Mouse (Mus musculus): ENCODE data around the gene Aco1. TPM values are rescaled to one million over a fixed set of nuclear protein-coding genes. Genes with fewer than 3 reads are reported as not detected.

Gene Aco1
- polyA plus RNA-seq, 1 experiment from 2014 or later, result 57.5 TPM

DNA sequence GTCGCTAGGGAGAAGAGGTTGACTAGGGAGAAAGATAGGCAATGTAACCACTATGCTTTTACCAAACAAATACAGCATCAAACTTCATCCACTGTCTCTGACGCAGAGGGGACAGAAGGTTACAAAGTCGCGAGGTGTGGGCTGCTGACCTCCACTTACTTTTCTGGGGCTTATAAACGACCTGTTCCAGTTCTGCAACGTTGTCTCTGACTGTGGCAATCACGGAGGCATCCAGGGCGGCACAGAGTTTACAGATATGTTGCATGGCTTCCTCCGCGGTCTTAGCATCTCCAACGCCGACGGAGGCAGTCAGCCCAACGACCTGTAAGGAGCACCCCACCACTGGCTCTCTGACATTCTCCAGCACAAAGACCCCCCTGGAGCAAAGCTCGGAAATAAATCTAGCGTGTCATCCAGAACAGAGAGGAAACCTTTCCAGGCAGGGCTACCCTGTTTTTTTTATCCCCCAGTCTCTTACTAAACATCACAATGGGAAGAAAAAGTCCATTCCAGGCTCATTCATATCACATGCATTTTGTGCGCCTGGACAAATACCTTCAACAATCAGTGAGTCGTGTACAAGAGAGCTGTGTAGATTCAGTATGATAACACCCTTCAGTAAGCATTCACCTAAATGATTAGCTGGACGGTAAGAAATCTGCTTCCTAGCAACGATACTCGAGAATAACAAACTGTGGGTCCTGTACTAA, 79.2 kb downstream of the Aco1 start:
- no peak for ATAC-seq (ENCODE audit: borderline replicate concordance, extremely low read depth, low FRiP score, low TSS enrichment)
- WGBS, result 38% methylated on average over 21 of the region's 21 CpGs
- H3K4me1 ChIP-seq, result no peaks in the 10 kb centered on the region

DNA sequence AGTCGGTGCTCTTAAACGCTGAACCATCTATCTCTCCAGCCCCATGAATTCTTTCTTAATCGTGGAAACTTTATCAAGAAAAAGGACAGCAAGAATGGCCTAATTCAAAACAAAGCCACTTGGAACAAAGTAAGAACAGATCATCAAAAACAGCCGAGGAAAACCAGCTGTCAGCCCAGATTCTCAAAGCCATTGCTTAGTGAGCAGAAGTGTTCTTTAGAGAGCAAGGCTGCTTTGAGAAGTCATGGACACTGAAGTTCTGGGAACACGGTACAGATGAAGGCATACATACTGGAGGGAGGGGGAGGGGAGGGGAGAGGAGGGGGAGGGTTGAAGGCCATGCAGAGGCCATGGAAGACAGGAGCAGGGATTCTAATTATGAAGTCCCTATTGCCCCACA, 83.2 kb downstream of the Aco1 start:
- Histone ChIP-seq H3K27me3 (no peaks in the 10 kb centered on the region), H3K4me1 (no peaks in the 10 kb centered on the region), H3K4me2 (no peak overlapping the region), H3K9me3 (no peaks in the 10 kb centered on the region), H3K36me3 (0 out of 2 replicates have a peak, but pooled peaks cover 5% of the 10 kb centered on the region), H3K27ac (no peak overlapping the region; the same call in 1 of the 2 replicates), H3K9ac (no peak overlapping the region), H3K4me3 (no peak overlapping the region)
- peak; percentile 46; the same call in 1 of the 2 replicates for ATAC-seq (ENCODE audit: borderline replicate concordance, extremely low read depth, low FRiP score, low TSS enrichment)
- WGBS, result 32% methylated on average over 5 of the region's 5 CpGs

More for the DNA sequence above, 79.2 kb downstream of the Aco1 start:
- Histone ChIP-seq H3K36me3 (0 out of 2 replicates have a peak, but pooled peaks cover 5% of the 10 kb centered on the region), H3K27ac (no peak overlapping the region), H3K4me3 (no peak overlapping the region), H3K27me3 (no peaks in the 10 kb centered on the region), H3K4me2 (no peak overlapping the region), H3K9me3 (no peaks in the 10 kb centered on the region), H3K9ac (no peak overlapping the region)

- no peak overlapping the region for H3K4me2 ChIP-seq
- H3K27me3 ChIP-seq, result no peaks in the 10 kb centered on the region
- 0 out of 2 replicates have a peak, but pooled peaks cover 5% of the 10 kb centered on the region for H3K36me3 ChIP-seq
- WGBS, result 81% methylated on average over 11 of the region's 11 CpGs
- no peak overlapping the region for H3K9ac ChIP-seq
- no peak for ATAC-seq (ENCODE audit: borderline replicate concordance, extremely low read depth, low FRiP score, low TSS enrichment)
- H3K4me1 ChIP-seq, result no peaks in the 10 kb centered on the region
- no peaks in the 10 kb centered on the region for H3K9me3 ChIP-seq
- H3K27ac ChIP-seq, result no peak overlapping the region
- H3K4me3 ChIP-seq, result no peak overlapping the region
Measured at GRCm38 (mm10) chr4:40227131-40227530, 84.2 kb downstream of the Aco1 start.

DNA sequence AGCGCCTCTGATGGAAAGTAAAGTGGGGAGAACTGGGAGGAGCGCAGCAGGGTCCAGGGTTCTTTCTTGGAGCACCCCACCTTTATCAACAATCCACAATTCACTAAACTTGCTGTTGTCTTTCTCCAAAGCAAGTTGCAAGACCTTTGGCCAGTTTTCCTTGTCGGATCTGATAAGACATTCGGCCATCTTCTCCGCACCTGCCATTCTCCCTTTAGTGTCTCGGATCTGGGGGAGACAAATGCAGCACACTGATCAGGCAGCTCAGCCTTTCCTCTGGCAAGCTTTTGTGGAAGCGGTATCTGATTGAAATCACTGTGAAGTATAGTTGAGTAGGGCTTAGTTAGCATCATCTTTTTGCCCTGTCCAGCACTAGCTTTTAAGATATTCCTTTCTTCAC, 85.0 kb downstream of the Aco1 start:
- Histone ChIP-seq H3K4me3 (no peak overlapping the region), H3K9ac (no peak overlapping the region), H3K27ac (no peak overlapping the region), H3K4me1 (no peaks in the 10 kb centered on the region), H3K36me3 (0 out of 2 replicates have a peak, but pooled peaks cover 5% of the 10 kb centered on the region), H3K27me3 (no peaks in the 10 kb centered on the region), H3K9me3 (no peaks in the 10 kb centered on the region), H3K4me2 (no peak overlapping the region)
- no peak for ATAC-seq (ENCODE audit: borderline replicate concordance, extremely low read depth, low FRiP score, low TSS enrichment)
- WGBS, result 87% methylated on average over 7 of the region's 7 CpGs

GRCm38 (mm10) chr4:40229723-40230122, 86.8 kb downstream of the Aco1 start:
- H3K4me3 ChIP-seq, result no peak overlapping the region
- no peak overlapping the region for H3K4me2 ChIP-seq
- H3K9ac ChIP-seq, result no peak overlapping the region
- H3K4me1 ChIP-seq, result no peaks in the 10 kb centered on the region
- no peak for ATAC-seq (ENCODE audit: borderline replicate concordance, extremely low read depth, low FRiP score, low TSS enrichment)
- no peaks in the 10 kb centered on the region for H3K27me3 ChIP-seq
- H3K27ac ChIP-seq, result no peak overlapping the region
- H3K36me3 ChIP-seq, result no peaks in the 10 kb centered on the region
- WGBS, result 87% methylated on average over 6 of the region's 6 CpGs
- H3K9me3 ChIP-seq, result no peaks in the 10 kb centered on the region

DNA sequence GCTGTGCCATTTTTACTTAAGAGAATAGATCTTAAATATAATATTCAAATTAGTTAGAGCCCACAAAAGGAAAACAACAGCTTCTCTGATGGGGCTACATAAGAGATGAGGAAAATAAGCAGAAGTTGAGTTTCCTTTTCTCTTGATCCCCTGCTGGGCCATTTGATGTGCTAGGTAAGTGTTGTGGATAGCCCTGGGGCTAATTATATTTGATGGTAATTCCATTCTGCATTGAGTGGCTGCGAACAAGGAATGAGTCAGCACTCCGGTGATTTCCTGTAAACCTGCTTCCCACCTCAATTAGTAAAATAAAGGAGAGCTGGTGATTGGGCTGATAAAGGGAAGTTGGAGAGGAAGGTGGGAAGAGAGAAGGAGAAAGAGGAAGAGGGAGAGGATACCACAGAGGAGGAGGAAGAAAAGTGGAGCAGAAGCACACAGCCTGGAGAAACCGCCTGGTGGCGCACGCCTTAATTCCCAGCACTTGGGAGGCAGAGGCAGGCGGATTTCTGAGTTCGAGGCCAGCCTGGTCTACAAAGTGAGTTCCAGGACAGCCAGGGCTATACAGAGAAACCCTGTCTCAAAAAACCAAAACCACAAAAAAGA, 90.3 kb downstream of the Aco1 start:
- Histone ChIP-seq H3K27me3 (no peaks in the 10 kb centered on the region), H3K4me3 (no peak overlapping the region), H3K4me1 (no peaks in the 10 kb centered on the region), H3K4me2 (no peak overlapping the region), H3K9me3 (no peaks in the 10 kb centered on the region), H3K27ac (no peak overlapping the region), H3K9ac (no peak overlapping the region), H3K36me3 (no peaks in the 10 kb centered on the region)
- 93% methylated on average over 7 of the region's 7 CpGs for WGBS
- ATAC-seq (ENCODE audit: borderline replicate concordance, extremely low read depth, low FRiP score, low TSS enrichment), result no peak

DNA sequence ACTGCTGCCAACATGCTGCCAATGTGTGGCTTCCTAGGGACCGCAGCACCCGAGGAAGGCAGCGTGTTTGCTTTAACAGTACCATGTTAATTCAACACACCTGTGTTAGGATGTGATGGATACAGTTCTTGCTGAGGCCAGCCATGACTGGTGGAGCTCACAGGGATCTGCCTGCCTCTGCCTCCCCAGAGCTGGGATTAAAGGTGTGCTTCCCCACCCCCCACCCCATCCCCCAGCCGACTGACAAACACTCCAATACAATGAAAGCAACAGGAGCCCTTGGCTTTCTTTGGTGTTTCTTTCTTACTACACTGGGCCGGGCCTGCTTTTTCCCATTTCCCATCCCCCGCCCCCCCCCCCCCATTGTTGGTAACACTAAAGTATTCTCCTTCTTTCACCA, 91.4 kb downstream of the Aco1 start:
- Histone ChIP-seq H3K27me3 (no peaks in the 10 kb centered on the region), H3K9ac (no peak overlapping the region), H3K36me3 (no peaks in the 10 kb centered on the region), H3K4me3 (no peak overlapping the region), H3K27ac (no peak overlapping the region), H3K4me2 (no peak overlapping the region), H3K9me3 (no peaks in the 10 kb centered on the region), H3K4me1 (peaks cover 5% of the 10 kb centered on the region)
- ATAC-seq (ENCODE audit: borderline replicate concordance, extremely low read depth, low FRiP score, low TSS enrichment), result no peak
- WGBS, result 73% methylated on average over 6 of the region's 6 CpGs

GRCm38 (mm10) chr4:40236829-40237228, 93.9 kb downstream of the Aco1 start:
- Histone ChIP-seq H3K36me3 (no peaks in the 10 kb centered on the region), H3K4me2 (no peak overlapping the region), H3K4me3 (no peak overlapping the region), H3K4me1 (peaks cover 9% of the 10 kb centered on the region), H3K9me3 (no peaks in the 10 kb centered on the region), H3K27me3 (no peaks in the 10 kb centered on the region), H3K9ac (no peak overlapping the region), H3K27ac (no peak overlapping the region)
- ATAC-seq (ENCODE audit: borderline replicate concordance, extremely low read depth, low FRiP score, low TSS enrichment), result no peak
- 83% methylated on average over 4 of the region's 4 CpGs for WGBS

DNA sequence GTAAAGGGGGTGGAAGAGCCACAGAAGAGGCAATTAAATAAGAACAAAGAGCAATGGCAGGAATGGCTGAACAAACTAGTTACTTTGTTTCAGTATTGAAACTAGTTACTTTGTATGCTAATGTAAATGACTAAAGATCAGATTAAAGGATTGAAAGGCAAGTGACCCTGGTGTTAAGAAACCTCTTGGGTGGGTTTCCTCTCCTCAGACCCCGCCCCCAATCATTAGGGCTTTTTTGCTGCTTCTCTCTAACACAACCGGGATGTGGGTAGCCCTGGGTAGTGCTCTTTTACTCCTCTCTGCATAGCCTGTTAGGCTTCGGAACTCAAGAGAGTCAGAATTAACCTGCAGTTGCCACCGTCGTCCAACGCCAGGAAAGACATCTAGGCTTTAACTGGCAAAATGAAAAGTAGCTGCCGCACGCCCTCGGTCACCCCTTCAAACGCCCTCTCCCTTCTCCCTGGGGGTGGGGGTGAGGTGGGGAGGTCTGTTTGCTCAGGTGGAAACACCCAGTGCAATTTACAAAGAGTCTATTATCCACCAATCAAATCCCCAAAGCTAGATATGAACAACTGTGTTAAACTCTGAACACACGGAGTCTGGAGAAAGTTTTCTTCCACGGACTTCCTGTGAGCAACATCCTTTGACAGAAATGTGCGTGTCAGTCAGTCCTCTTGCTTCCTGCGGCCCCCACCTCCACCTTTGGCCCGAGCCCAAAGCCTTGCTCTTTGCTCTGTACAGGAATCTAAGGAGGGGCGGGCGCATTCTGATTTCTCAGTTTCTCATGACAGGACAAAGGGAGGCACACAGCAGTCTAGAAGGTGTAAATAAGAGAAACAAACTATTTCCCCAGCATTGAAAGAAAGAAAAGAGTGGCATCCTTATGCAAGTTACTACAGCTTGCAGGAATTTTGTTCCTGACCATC, 95.9 kb downstream of the Aco1 start:
- Histone ChIP-seq H3K27me3 (no peaks in the 10 kb centered on the region), H3K27ac (peak overlapping the region; percentile 77), H3K4me1 (peaks cover 9% of the 10 kb centered on the region), H3K9ac (peak overlapping the region; percentile 49), H3K4me2 (peak overlapping the region; percentile 72), H3K9me3 (no peaks in the 10 kb centered on the region), H3K36me3 (no peaks in the 10 kb centered on the region), H3K4me3 (peak overlapping the region; percentile 62)
- peak; percentile 70; the same call in 1 of the 2 replicates for ATAC-seq (ENCODE audit: borderline replicate concordance, extremely low read depth, low FRiP score, low TSS enrichment)
- WGBS, result 2% methylated on average over 17 of the region's 17 CpGs

DNA sequence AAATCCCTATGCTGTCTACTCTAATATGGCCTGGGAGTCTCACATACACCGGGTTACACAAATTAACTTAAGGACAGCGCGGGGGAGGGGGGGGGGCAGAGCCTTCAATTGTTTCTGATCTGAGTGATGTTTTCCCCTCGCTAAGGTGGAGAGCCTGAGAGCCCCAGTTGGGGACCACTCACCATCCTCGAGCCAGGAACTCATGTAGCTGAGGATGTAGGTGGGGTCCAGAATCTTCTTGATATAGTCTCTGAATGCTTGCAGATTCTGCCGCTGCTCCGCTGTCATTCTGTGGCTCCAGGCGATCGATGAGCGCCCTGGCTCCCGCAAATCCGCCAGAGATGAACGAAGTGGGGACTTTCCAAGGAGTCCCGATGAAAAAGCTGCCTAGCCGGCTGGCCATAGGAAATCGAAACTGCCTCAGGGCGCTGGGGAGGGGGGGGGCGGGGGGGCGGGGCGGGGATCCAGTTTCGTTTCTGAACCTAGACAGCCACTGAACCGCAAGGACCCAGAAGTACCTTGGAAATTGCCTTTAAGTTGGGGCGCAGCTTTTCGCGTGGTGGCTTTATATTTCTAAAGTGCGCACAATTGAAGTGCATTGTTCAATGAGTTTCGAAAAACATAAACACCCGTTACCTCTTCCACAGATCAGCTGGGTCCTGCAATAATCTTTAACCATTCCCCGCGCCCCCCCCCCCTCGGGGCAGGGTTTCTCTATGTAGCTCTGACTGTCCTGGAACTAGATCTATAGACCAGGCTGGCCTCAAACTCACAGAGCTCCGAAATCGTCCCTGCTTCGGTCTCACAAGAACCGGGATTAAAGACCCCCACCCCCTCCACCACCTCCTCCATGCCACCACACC, 96.8 kb downstream of the Aco1 start, which contains the start of gene Ddx58:
Gene Ddx58, minus strand, starts transcription at position 420 of the 863 bp plus-strand sequence.
- Histone ChIP-seq H3K4me1 (peaks cover 9% of the 10 kb centered on the region), H3K9me3 (no peaks in the 10 kb centered on the region), H3K4me3 (peak within 1 kb of the TSS; percentile 62), H3K27me3 (no peaks in the 10 kb centered on the region), H3K9ac (peak within 1 kb of the TSS; percentile 49), H3K36me3 (no peaks in the 10 kb centered on the region), H3K4me2 (peak within 1 kb of the TSS; percentile 72), H3K27ac (peak within 1 kb of the TSS; percentile 77)
- peak; percentile 71 for ATAC-seq (ENCODE audit: borderline replicate concordance, extremely low read depth, low FRiP score, low TSS enrichment)
- WGBS, result 2% methylated on average over 35 of the region's 35 CpGs

DNA sequence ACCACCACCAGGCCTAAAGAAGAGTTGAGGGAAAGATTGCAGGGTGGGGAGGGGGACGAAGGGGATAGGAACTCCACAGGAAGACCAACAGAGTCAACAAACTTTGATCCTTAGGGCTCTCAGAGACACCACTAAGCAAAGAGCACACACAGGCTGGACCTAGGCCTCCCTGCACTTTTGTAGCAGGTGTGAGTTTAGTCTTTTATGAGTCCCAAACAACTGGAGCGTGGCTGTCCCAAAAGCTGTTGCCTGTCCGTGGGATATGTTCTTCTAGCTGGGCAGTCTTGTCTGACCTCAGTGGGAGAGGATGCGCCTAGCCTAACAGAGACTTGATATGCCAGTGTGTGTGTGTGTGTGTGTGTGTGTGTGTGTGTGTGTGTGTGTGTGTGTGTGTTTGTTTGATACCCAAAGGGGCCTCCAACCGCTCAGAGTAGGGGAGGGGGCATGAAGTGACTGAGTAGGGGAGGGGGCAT, 97.4 kb downstream of the Aco1 start:
- Histone ChIP-seq H3K4me3 (peak overlapping the region; percentile 62), H3K9ac (peak overlapping the region; percentile 49; the same call in 1 of the 2 replicates), H3K4me1 (peaks cover 9% of the 10 kb centered on the region), H3K4me2 (peak overlapping the region; percentile 72), H3K9me3 (no peaks in the 10 kb centered on the region), H3K27ac (no peak overlapping the region), H3K36me3 (no peaks in the 10 kb centered on the region), H3K27me3 (no peaks in the 10 kb centered on the region)
- WGBS, result 44% methylated on average over 5 of the region's 5 CpGs
- ATAC-seq (ENCODE audit: borderline replicate concordance, extremely low read depth, low FRiP score, low TSS enrichment), result peak; percentile 32; the same call in 1 of the 2 replicates
